Mouse (Mus musculus): Measurements from ENCODE around the gene Galr2. TPM values are rescaled to one million over a fixed set of nuclear protein-coding genes. Genes with fewer than 3 reads are reported as not detected.

Galr2 gene
- total RNA-seq, 1 experiment, result 1.8 TPM

- in situ Hi-C loops (cut with MboI; ENCODE audit: low sequenced_read_pairs in 2 of 2, unreplicated experiment in 2 of 2), result no loop called here
- Histone ChIP-seq H3K4me3 (ENCODE audit: insufficient read depth in 1 of 2, low read depth in 1 of 2, low read length in 2 of 2, poor library complexity in 1 of 2, severe bottlenecking in 1 of 2) (no peak overlapping the region), H3K27ac (ENCODE audit: insufficient read depth, low read depth, low read length, poor library complexity, severe bottlenecking) (no peak overlapping the region), H3K9me3 (ENCODE audit: control insufficient read depth, insufficient read depth, low read depth, low read length) (no peaks in the 10 kb centered on the region), H3K9ac (ENCODE audit: insufficient read depth, low read depth, low read length, poor library complexity, severe bottlenecking) (no peak overlapping the region), H3K36me3 (ENCODE audit: control insufficient read depth, insufficient read depth, low read length, poor library complexity, severe bottlenecking) (peaks cover 63% of the 10 kb centered on the region), H3K4me1 (ENCODE audit: control insufficient read depth in 2 of 2, insufficient read depth in 2 of 2, low read length in 2 of 2, poor library complexity in 1 of 2) (no peaks in the 10 kb centered on the region)
- TF ChIP-seq MAFK (IDR thresholded peaks at IDR 0.05; ENCODE audit: insufficient read depth, low read depth, low read length) (no peak), ZNF384 (IDR thresholded peaks at IDR 0.05; ENCODE audit: low read depth, low read length) (no peak), HCFC1 (IDR thresholded peaks at IDR 0.05; ENCODE audit: borderline replicate concordance, insufficient read depth, low read length) (no peak), ZC3H11A (IDR thresholded peaks at IDR 0.05; ENCODE audit: borderline replicate concordance, low read depth, low read length) (no peak), CHD2 (IDR thresholded peaks at IDR 0.05; ENCODE audit: low read depth, low read length) (no peak)
- no peak for DNase-seq (ENCODE audit: low read depth, low spot score)
These were observed 15.4 kb upstream of the Galr2 start for GRCm38 (mm10) chr11:116265352-116265751.

GRCm38 (mm10) chr11:116265850-116266249, 14.9 kb upstream of the Galr2 start:
- TF ChIP-seq MAFK (IDR thresholded peaks at IDR 0.05; ENCODE audit: insufficient read depth, low read depth, low read length), result no peak
- TF ChIP-seq ZNF384 (IDR thresholded peaks at IDR 0.05; ENCODE audit: low read depth, low read length), result no peak
- no peak for TF ChIP-seq HCFC1 (IDR thresholded peaks at IDR 0.05; ENCODE audit: borderline replicate concordance, insufficient read depth, low read length)
- TF ChIP-seq CHD2 (IDR thresholded peaks at IDR 0.05; ENCODE audit: low read depth, low read length), result no peak
- no peak for TF ChIP-seq ZC3H11A (IDR thresholded peaks at IDR 0.05; ENCODE audit: borderline replicate concordance, low read depth, low read length)
- Histone ChIP-seq H3K4me3 (ENCODE audit: insufficient read depth in 1 of 2, low read depth in 1 of 2, low read length in 2 of 2, poor library complexity in 1 of 2, severe bottlenecking in 1 of 2) (no peak overlapping the region), H3K27ac (ENCODE audit: insufficient read depth, low read depth, low read length, poor library complexity, severe bottlenecking) (no peak overlapping the region), H3K9ac (ENCODE audit: insufficient read depth, low read depth, low read length, poor library complexity, severe bottlenecking) (no peak overlapping the region), H3K9me3 (ENCODE audit: control insufficient read depth, insufficient read depth, low read depth, low read length) (no peaks in the 10 kb centered on the region), H3K36me3 (ENCODE audit: control insufficient read depth, insufficient read depth, low read length, poor library complexity, severe bottlenecking) (peaks cover 58% of the 10 kb centered on the region), H3K4me1 (ENCODE audit: control insufficient read depth in 2 of 2, insufficient read depth in 2 of 2, low read length in 2 of 2, poor library complexity in 1 of 2) (no peaks in the 10 kb centered on the region)
- no peak for DNase-seq (ENCODE audit: low read depth, low spot score)
- in situ Hi-C loops (cut with MboI; ENCODE audit: low sequenced_read_pairs in 2 of 2, unreplicated experiment in 2 of 2), result no loop called here

GRCm38 (mm10) chr11:116267637-116268036, 13.1 kb upstream of the Galr2 start:
- no peak for TF ChIP-seq ZNF384 (IDR thresholded peaks at IDR 0.05; ENCODE audit: low read depth, low read length)
- no peak for TF ChIP-seq MAFK (IDR thresholded peaks at IDR 0.05; ENCODE audit: insufficient read depth, low read depth, low read length)
- no peak for TF ChIP-seq CHD2 (IDR thresholded peaks at IDR 0.05; ENCODE audit: low read depth, low read length)
- no peak for TF ChIP-seq ZC3H11A (IDR thresholded peaks at IDR 0.05; ENCODE audit: borderline replicate concordance, low read depth, low read length)
- TF ChIP-seq HCFC1 (IDR thresholded peaks at IDR 0.05; ENCODE audit: borderline replicate concordance, insufficient read depth, low read length), result no peak
- H3K36me3 ChIP-seq (ENCODE audit: control insufficient read depth, insufficient read depth, low read length, poor library complexity, severe bottlenecking), result peaks cover 49% of the 10 kb centered on the region
- in situ Hi-C loops (cut with MboI; ENCODE audit: low sequenced_read_pairs in 2 of 2, unreplicated experiment in 2 of 2), result no loop called here

GRCm38 (mm10) chr11:116268313-116268712, 12.4 kb upstream of the Galr2 start:
- Histone ChIP-seq H3K27ac (ENCODE audit: insufficient read depth, low read depth, low read length, poor library complexity, severe bottlenecking) (no peak overlapping the region), H3K36me3 (ENCODE audit: control insufficient read depth, insufficient read depth, low read length, poor library complexity, severe bottlenecking) (peaks cover 43% of the 10 kb centered on the region), H3K9ac (ENCODE audit: insufficient read depth, low read depth, low read length, poor library complexity, severe bottlenecking) (no peak overlapping the region), H3K4me1 (ENCODE audit: control insufficient read depth in 2 of 2, insufficient read depth in 2 of 2, low read length in 2 of 2, poor library complexity in 1 of 2) (peaks cover 0 to 2% of the 10 kb centered on the region in 2 experiments; a peak in 1 of 4 replicates), H3K4me3 (ENCODE audit: insufficient read depth in 1 of 2, low read depth in 1 of 2, low read length in 2 of 2, poor library complexity in 1 of 2, severe bottlenecking in 1 of 2) (no peak overlapping the region), H3K9me3 (ENCODE audit: control insufficient read depth, insufficient read depth, low read depth, low read length) (no peaks in the 10 kb centered on the region)
- TF ChIP-seq MAFK (IDR thresholded peaks at IDR 0.05; ENCODE audit: insufficient read depth, low read depth, low read length) (no peak), HCFC1 (IDR thresholded peaks at IDR 0.05; ENCODE audit: borderline replicate concordance, insufficient read depth, low read length) (no peak), ZC3H11A (IDR thresholded peaks at IDR 0.05; ENCODE audit: borderline replicate concordance, low read depth, low read length) (no peak), CHD2 (IDR thresholded peaks at IDR 0.05; ENCODE audit: low read depth, low read length) (no peak)
- in situ Hi-C loops (cut with MboI; ENCODE audit: low sequenced_read_pairs in 2 of 2, unreplicated experiment in 2 of 2), result no loop called here
- DNase-seq (ENCODE audit: low read depth, low spot score), result no peak

More at GRCm38 (mm10) chr11:116267637-116268036, 13.1 kb upstream of the Galr2 start:
- Histone ChIP-seq H3K4me1 (ENCODE audit: control insufficient read depth in 2 of 2, insufficient read depth in 2 of 2, low read length in 2 of 2, poor library complexity in 1 of 2) (no peaks in the 10 kb centered on the region), H3K9me3 (ENCODE audit: control insufficient read depth, insufficient read depth, low read depth, low read length) (no peaks in the 10 kb centered on the region), H3K27ac (ENCODE audit: insufficient read depth, low read depth, low read length, poor library complexity, severe bottlenecking) (no peak overlapping the region), H3K9ac (ENCODE audit: insufficient read depth, low read depth, low read length, poor library complexity, severe bottlenecking) (no peak overlapping the region), H3K4me3 (ENCODE audit: insufficient read depth in 1 of 2, low read depth in 1 of 2, low read length in 2 of 2, poor library complexity in 1 of 2, severe bottlenecking in 1 of 2) (no peak overlapping the region)
- DNase-seq (ENCODE audit: low read depth, low spot score), result peak; percentile 17

GRCm38 (mm10) chr11:116269560-116269959, 11.2 kb upstream of the Galr2 start:
- Histone ChIP-seq H3K9me3 (ENCODE audit: control insufficient read depth, insufficient read depth, low read depth, low read length) (no peaks in the 10 kb centered on the region), H3K9ac (ENCODE audit: insufficient read depth, low read depth, low read length, poor library complexity, severe bottlenecking) (no peak overlapping the region), H3K36me3 (ENCODE audit: control insufficient read depth, insufficient read depth, low read length, poor library complexity, severe bottlenecking) (peaks cover 34% of the 10 kb centered on the region), H3K4me1 (ENCODE audit: control insufficient read depth in 2 of 2, insufficient read depth in 2 of 2, low read length in 2 of 2, poor library complexity in 1 of 2) (peaks cover 0 to 2% of the 10 kb centered on the region in 2 experiments; a peak in 1 of 4 replicates), H3K27ac (ENCODE audit: insufficient read depth, low read depth, low read length, poor library complexity, severe bottlenecking) (no peak overlapping the region), H3K4me3 (ENCODE audit: insufficient read depth in 1 of 2, low read depth in 1 of 2, low read length in 2 of 2, poor library complexity in 1 of 2, severe bottlenecking in 1 of 2) (no peak overlapping the region)
- in situ Hi-C loops (cut with MboI; ENCODE audit: low sequenced_read_pairs in 2 of 2, unreplicated experiment in 2 of 2), result no loop called here
- TF ChIP-seq HCFC1 (IDR thresholded peaks at IDR 0.05; ENCODE audit: borderline replicate concordance, insufficient read depth, low read length) (no peak), ZC3H11A (IDR thresholded peaks at IDR 0.05; ENCODE audit: borderline replicate concordance, low read depth, low read length) (no peak), CHD2 (IDR thresholded peaks at IDR 0.05; ENCODE audit: low read depth, low read length) (no peak), ZNF384 (IDR thresholded peaks at IDR 0.05; ENCODE audit: low read depth, low read length) (no peak), MAFK (IDR thresholded peaks at IDR 0.05; ENCODE audit: insufficient read depth, low read depth, low read length) (no peak)
- DNase-seq (ENCODE audit: low read depth, low spot score), result no peak
